Mouse (Mus musculus) intestine, embryonic 14.5 days (tissue): Measurements from ENCODE around the gene Tcf7l2. TPM values are rescaled to one million over a fixed set of nuclear protein-coding genes. Genes with fewer than 3 reads are reported as not detected.

ENCODE experiments used
- ATAC-seq: fragments of 200-750 bp; cut with Nextera tagmentation; replicated peaks from 2 replicates; pipeline ENCODE4 v1.8.0; 2017; ENCODE audit warnings: low read depth, moderate number of reproducible peaks, moderate TSS enrichment, moderate library complexity; ENCODE audit not compliant: low FRiP score, low TSS enrichment
- DNase-seq: peaks from one replicate; pipeline ENCODE4 v3.0.0-alpha.2; 2018; ENCODE audit warnings: low spot score
- H3K27ac ChIP-seq: fragments of 300-500 bp; sonication (generic); 2 replicates; pipeline ENCODE4 v1.5.1; 2014; ENCODE audit warnings: low read depth, mild to moderate bottlenecking, control low read depth
- H3K27me3 ChIP-seq: fragments of 300-500 bp; sonication (generic); replicated peaks from 2 replicates; pipeline ENCODE4 v1.6.1; 2014; ENCODE audit warnings: low read length, control low read depth; ENCODE audit not compliant: control insufficient read depth, insufficient read depth
- H3K36me3 ChIP-seq: fragments of 300-500 bp; sonication (generic); 2 replicates; pipeline ENCODE4 v1.6.1; 2014; ENCODE audit warnings: low read length, control low read depth; ENCODE audit not compliant: control insufficient read depth, insufficient read depth
- H3K4me1 ChIP-seq: fragments of 300-500 bp; sonication (generic); replicated peaks from 2 replicates; pipeline ENCODE4 v1.6.1; 2014; ENCODE audit warnings: low read length, control low read depth, mixed read lengths; ENCODE audit not compliant: control insufficient read depth, insufficient read depth
- H3K4me2 ChIP-seq: fragments of 300-500 bp; sonication (generic); 2 replicates; pipeline ENCODE4 v1.6.1; 2014; ENCODE audit warnings: low read length
- H3K4me3 ChIP-seq: fragments of 300-500 bp; sonication (generic); 2 replicates; pipeline ENCODE4 v1.5.1; 2014; ENCODE audit warnings: low read depth, low read length, control low read depth, mixed read lengths
- H3K9ac ChIP-seq: fragments of 300-500 bp; sonication (generic); 2 replicates; pipeline ENCODE4 v1.6.1; 2014; ENCODE audit warnings: mild to moderate bottlenecking, low read length
- H3K9me3 ChIP-seq: fragments of 300-500 bp; sonication (generic); 2 replicates; pipeline ENCODE4 v1.6.1; 2016; ENCODE audit warnings: low read length, control low read depth; ENCODE audit not compliant: control insufficient read depth
- WGBS: fragments of 180-500 bp; shearing (Covaris S2); extraction: QIAGEN DNeasy Blood & Tissue Kit; methylation state at CpG from one replicate; pipeline ENCODE4 v1.1.7; 2014; 5-methylcytosine and 5-hydroxymethylcytosine counted together
- polyA plus RNA-seq: library from polyadenylated mRNA; unstranded; fragments of >200 nt; fragmentation: Nextera tagmentation; extraction: Ambion mirVana; gene quantifications from 2 replicates; pipeline ENCODE4 v1.2.1, GENCODE M21; 2014

Tcf7l2 gene
- polyA plus RNA-seq, 1 experiment from 2014 or later = 97.2 TPM

GRCm38 (mm10) chr19:55746241-55746640, 4.6 kb downstream of the Tcf7l2 start:
- H3K4me2 ChIP-seq = peak overlapping the region; percentile 29; the same call in 1 of the 2 replicates
- H3K36me3 ChIP-seq = peaks cover 7% of the 10 kb centered on the region; the same call in 1 of the 2 replicates
- H3K9ac ChIP-seq = no peak overlapping the region
- H3K9me3 ChIP-seq = no peaks in the 10 kb centered on the region
- peaks cover 59% of the 10 kb centered on the region for H3K4me1 ChIP-seq
- ATAC-seq (no peak), DNase-seq (no peak)
- no peaks in the 10 kb centered on the region for H3K27me3 ChIP-seq
- H3K4me3 ChIP-seq = no peak overlapping the region
- H3K27ac ChIP-seq = no peak overlapping the region
- 37% methylated on average over 5 of the region's 5 CpGs for WGBS

GRCm38 (mm10) chr19:55747237-55747925, 5.8 kb downstream of the Tcf7l2 start:
- ATAC-seq (no peak), DNase-seq (no peak)
- Histone ChIP-seq H3K27me3 (no peaks in the 10 kb centered on the region), H3K36me3 (peaks cover 12% of the 10 kb centered on the region; the same call in 1 of the 2 replicates), H3K9me3 (no peaks in the 10 kb centered on the region), H3K4me2 (peak overlapping the region; percentile 29), H3K9ac (no peak overlapping the region), H3K27ac (no peak overlapping the region), H3K4me1 (peaks cover 59% of the 10 kb centered on the region), H3K4me3 (no peak overlapping the region)
- 21% methylated on average over 13 of the region's 13 CpGs for WGBS

GRCm38 (mm10) chr19:55747926-55748291, 6.3 kb downstream of the Tcf7l2 start:
- DNase-seq (no peak), ATAC-seq (no peak)
- Histone ChIP-seq H3K36me3 (peaks cover 12% of the 10 kb centered on the region; the same call in 1 of the 2 replicates), H3K27ac (no peak overlapping the region), H3K27me3 (no peaks in the 10 kb centered on the region), H3K4me1 (peaks cover 59% of the 10 kb centered on the region), H3K9me3 (no peaks in the 10 kb centered on the region), H3K9ac (no peak overlapping the region), H3K4me2 (peak overlapping the region; percentile 29; the same call in 1 of the 2 replicates), H3K4me3 (no peak overlapping the region)
- whole genome bisulfite sequencing = 13% methylated on average over 6 of the region's 6 CpGs

GRCm38 (mm10) chr19:55748801-55749200, 7.2 kb downstream of the Tcf7l2 start:
- Histone ChIP-seq H3K4me2 (peak overlapping the region; percentile 30), H3K27me3 (no peaks in the 10 kb centered on the region), H3K9me3 (no peaks in the 10 kb centered on the region), H3K36me3 (peaks cover 12% of the 10 kb centered on the region; the same call in 1 of the 2 replicates), H3K9ac (no peak overlapping the region), H3K4me1 (peaks cover 59% of the 10 kb centered on the region), H3K27ac (peak overlapping the region; percentile 11; the same call in 1 of the 2 replicates), H3K4me3 (no peak overlapping the region)
- WGBS = 45% methylated on average over 6 of the region's 6 CpGs
- no peak for DNase-seq
- no peak for ATAC-seq

- Histone ChIP-seq H3K4me2 (peak overlapping the region; percentile 30), H3K9me3 (no peaks in the 10 kb centered on the region), H3K27me3 (no peaks in the 10 kb centered on the region), H3K4me3 (no peak overlapping the region), H3K36me3 (peaks cover 12% of the 10 kb centered on the region; the same call in 1 of the 2 replicates), H3K9ac (no peak overlapping the region), H3K27ac (no peak overlapping the region), H3K4me1 (peaks cover 65% of the 10 kb centered on the region)
- DNase-seq = no peak
- WGBS = 30% methylated on average over 7 of the region's 7 CpGs
- ATAC-seq = no peak
Measured at GRCm38 (mm10) chr19:55749532-55749931, 7.9 kb downstream of the Tcf7l2 start.

GRCm38 (mm10) chr19:55750048-55750447, 8.4 kb downstream of the Tcf7l2 start:
- Histone ChIP-seq H3K27ac (no peak overlapping the region), H3K4me3 (no peak overlapping the region), H3K36me3 (peaks cover 16% of the 10 kb centered on the region; the same call in 1 of the 2 replicates), H3K27me3 (no peaks in the 10 kb centered on the region), H3K9me3 (no peaks in the 10 kb centered on the region), H3K9ac (no peak overlapping the region), H3K4me1 (peaks cover 60% of the 10 kb centered on the region), H3K4me2 (0 out of 2 replicates have a peak overlapping the region, but pooled peaks have one; percentile 30)
- 48% methylated on average over 13 of the region's 13 CpGs for WGBS
- ATAC-seq (no peak), DNase-seq (no peak)

- ATAC-seq = no peak
- Histone ChIP-seq H3K9me3 (no peaks in the 10 kb centered on the region), H3K9ac (no peak overlapping the region), H3K36me3 (peaks cover 18% of the 10 kb centered on the region; the same call in 1 of the 2 replicates), H3K4me3 (no peak overlapping the region), H3K27me3 (no peaks in the 10 kb centered on the region), H3K4me2 (no peak overlapping the region), H3K27ac (no peak overlapping the region), H3K4me1 (peaks cover 57% of the 10 kb centered on the region)
- WGBS = 51% methylated on average over 7 of the region's 7 CpGs
- DNase-seq = no peak
Measured at GRCm38 (mm10) chr19:55750465-55750864, 8.8 kb downstream of the Tcf7l2 start.

GRCm38 (mm10) chr19:55752861-55753260, 11.2 kb downstream of the Tcf7l2 start:
- Histone ChIP-seq H3K9me3 (no peaks in the 10 kb centered on the region), H3K4me3 (no peak overlapping the region), H3K4me2 (no peak overlapping the region), H3K27ac (no peak overlapping the region), H3K4me1 (peaks cover 47% of the 10 kb centered on the region), H3K9ac (no peak overlapping the region), H3K27me3 (no peaks in the 10 kb centered on the region), H3K36me3 (peaks cover 20% of the 10 kb centered on the region; the same call in 1 of the 2 replicates)
- no peak for ATAC-seq
- WGBS = 74% methylated on average over 8 of the region's 8 CpGs
- DNase-seq = no peak

GRCm38 (mm10) chr19:55754303-55754702, 12.7 kb downstream of the Tcf7l2 start:
- no peaks in the 10 kb centered on the region for H3K9me3 ChIP-seq
- DNase-seq (no peak), ATAC-seq (peak; percentile 41; the same call in 1 of the 2 replicates)
- WGBS = 53% methylated on average over 7 of the region's 7 CpGs
- no peak overlapping the region for H3K4me2 ChIP-seq
- no peaks in the 10 kb centered on the region for H3K27me3 ChIP-seq
- H3K9ac ChIP-seq = no peak overlapping the region
- H3K4me3 ChIP-seq = no peak overlapping the region
- no peak overlapping the region for H3K27ac ChIP-seq
- peaks cover 34% of the 10 kb centered on the region for H3K4me1 ChIP-seq
- peaks cover 27% of the 10 kb centered on the region; the same call in 1 of the 2 replicates for H3K36me3 ChIP-seq
